Mouse (Mus musculus): ENCODE measurements around the gene Actb.

DNA sequence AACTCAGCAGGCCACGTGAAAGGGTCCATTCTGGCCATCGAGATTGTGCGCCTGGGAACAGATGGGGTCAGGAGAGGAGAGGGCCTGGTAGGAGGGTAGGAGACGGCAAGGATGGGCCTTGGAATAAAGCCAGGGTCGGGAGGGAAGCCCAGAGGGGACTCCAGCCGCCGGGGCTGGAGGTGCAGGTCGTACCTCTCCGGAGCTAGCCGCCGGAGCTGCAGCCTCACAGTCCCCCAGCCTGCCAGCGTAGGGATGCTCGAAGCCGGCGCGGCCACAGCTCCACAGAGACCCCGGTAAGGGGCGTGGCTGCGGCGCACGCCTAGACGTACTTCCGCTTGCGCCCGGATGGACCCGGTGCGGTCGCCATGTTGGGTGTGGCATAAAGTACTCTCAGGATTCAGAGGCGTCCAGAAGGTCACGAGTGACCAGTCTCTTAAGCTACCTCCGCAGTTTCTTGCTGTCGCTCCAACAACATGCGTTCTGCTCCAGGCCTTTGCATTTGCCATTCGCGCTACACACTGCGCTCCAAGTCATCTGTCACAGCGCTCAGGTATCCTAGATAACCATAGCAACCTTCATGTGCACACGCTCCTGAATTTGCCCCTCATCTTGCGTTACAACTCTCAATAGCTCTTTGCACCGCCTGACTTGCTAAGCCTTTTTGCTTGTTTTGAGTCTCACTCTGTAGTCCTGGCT, 11.5 kb downstream of the Actb start, which contains the start of gene Fbxl18:
- no peak for TF ChIP-seq CTCF (conservative IDR thresholded peaks at IDR 0.05; ENCODE audit: low read length)
- TF ChIP-seq POU5F1 (IDR thresholded peaks at IDR 0.05; ENCODE audit: borderline replicate concordance, low read length): no peak

All from E14TG2a.4 (cell line).